Mouse (Mus musculus) adrenal gland, adult 8-10 months (tissue): ENCODE measurements around the gene Nfatc2. TPM values are rescaled to one million over a fixed set of nuclear protein-coding genes. Genes with fewer than 3 reads are reported as not detected.

Experiments used
- DNase-seq: peaks from one replicate; pipeline ENCODE4 v3.0.0; 2022
- microRNA-seq, 2 experiments: library from miRNA; unstranded; fragments of <30 nt; microRNA quantifications; one replicate each; pipeline ENCODE4 v1.2.0; 2022
- total RNA-seq, 4 experiments: library from RNA; stranded (reverse); gene quantifications; 2 replicates each; pipeline ENCODE4 v1.2.4; 2022

The Nfatc2 gene
- total RNA-seq, 4 experiments from 2014 or later: 3.4 to 11.0 (median 6.3) TPM

DNA sequence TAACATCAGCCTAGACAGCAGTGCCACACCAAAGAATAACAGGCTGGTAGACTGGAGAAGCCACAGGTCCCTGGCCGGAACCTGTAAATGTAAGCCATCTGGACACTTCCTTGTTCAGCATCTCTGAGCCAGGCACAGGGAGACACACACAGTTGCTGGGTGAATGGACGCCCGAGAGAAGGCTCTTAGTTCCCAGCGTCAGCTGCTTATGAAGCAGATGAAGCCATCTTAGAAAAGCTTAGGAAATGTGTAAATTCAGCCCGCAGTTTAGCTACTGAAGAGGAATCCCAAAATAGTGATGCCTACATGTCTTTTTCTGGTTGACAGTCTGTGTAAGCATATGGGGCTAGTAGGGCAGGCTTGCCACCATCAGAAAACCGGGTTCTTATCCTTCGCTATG is 169.1 kb downstream of the Nfatc2 start:
- no peak for DNase-seq

DNA sequence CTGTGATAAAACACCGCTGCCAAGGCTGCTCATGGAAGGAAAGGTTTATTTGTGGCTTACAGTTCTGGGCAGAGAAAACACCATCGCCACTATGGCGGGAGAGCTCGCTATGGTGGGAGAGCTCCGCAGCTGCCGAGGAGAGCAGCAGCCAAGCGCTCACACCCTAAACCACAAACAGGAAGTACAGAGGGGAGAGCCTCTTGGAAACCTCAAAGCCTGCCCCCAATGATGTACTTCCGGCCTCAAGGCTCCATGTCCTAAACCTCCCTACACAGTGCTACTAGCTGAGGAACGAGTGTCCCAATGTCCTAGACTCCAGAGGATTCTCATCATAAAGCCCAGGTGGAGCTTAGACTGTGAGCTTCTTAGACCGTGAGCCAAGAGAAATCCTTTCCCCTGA is 171.9 kb downstream of the Nfatc2 start:
- DNase-seq: no peak

DNA sequence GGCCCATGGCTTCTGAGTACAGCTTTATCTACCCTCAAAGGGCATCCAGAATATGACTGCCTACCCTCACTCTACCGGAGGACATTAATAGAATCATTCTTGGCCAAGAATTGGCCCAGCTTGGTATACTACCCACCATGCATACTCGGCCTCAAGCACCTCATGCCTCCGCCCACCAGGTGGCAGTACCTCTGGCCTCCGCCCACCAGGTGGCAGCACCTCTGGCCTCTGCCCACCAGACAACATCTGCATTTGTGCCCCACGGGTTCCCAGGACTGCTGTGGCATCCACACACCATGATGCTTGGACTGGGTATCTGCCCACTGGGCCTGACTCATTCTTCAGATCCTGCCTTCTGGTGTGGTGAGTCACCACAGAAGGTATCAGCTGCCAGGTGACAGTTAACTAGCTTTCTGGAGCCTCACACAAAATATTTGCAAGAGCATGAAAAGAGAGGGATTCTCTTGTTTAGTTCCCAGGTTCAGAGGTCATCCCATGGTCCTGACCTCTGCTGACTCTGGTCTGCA is 173.0 kb downstream of the Nfatc2 start:
- no peak for DNase-seq

Small RNA genes lying within 50 kb of the gene (microRNA-seq; reads per million reads assigned to microRNA genes)
- gene Mir7004: 0 to 1.8 reads per million in 2 experiments

Other genes starting within 250 kb of the Nfatc2 start
- gene Atp9a, start 140.8 kb upstream of the Nfatc2 start, total RNA-seq: 100 to 1,000 TPM in 2 of 4 experiments, 10 to 100 TPM in 2; 82.4 to 126 (median 105) TPM
- gene Sall4, start 166.3 kb upstream of the Nfatc2 start, total RNA-seq: under 1 TPM in 1 of 4 experiments, not detected in 3; 0.44 TPM